Mouse (Mus musculus): ENCODE results near the gene Nfkbil1.

Nfkbil1 gene

GRCm38 (mm10) chr17:35201787-35202186 is 33.8 kb downstream of the Nfkbil1 start, which contains the start of gene Tnf:
Tnf (minus strand) TSS chr17:35202007.
- peak; percentile 46 for DNase-seq

GRCm38 (mm10) chr17:35201128-35201527 is 34.5 kb downstream of the Nfkbil1 start:
- DNase-seq = no peak

- peak; percentile 43 for DNase-seq
These were observed 35.2 kb downstream of the Nfkbil1 start for GRCm38 (mm10) chr17:35200398-35200797.

GRCm38 (mm10) chr17:35198946-35199345 is 36.6 kb downstream of the Nfkbil1 start:
- no peak for DNase-seq

GRCm38 (mm10) chr17:35198029-35198428 is 37.6 kb downstream of the Nfkbil1 start:
- no peak for DNase-seq

GRCm38 (mm10) chr17:35197126-35197525 is 38.5 kb downstream of the Nfkbil1 start:
- no peak for DNase-seq

GRCm38 (mm10) chr17:35196321-35196641 is 39.3 kb downstream of the Nfkbil1 start:
- DNase-seq = no peak

- peak; percentile 82 for DNase-seq
These were observed 39.8 kb downstream of the Nfkbil1 start for GRCm38 (mm10) chr17:35195631-35196320.

- no peak for DNase-seq
These were observed 40.6 kb downstream of the Nfkbil1 start for GRCm38 (mm10) chr17:35194844-35195630.

- no peak for DNase-seq
These were observed 41.4 kb downstream of the Nfkbil1 start, which contains the start of gene Ltb for GRCm38 (mm10) chr17:35193881-35194843. Ltb (plus strand) TSS chr17:35194439.

- no peak for DNase-seq
These were observed 42.7 kb downstream of the Nfkbil1 start for GRCm38 (mm10) chr17:35192924-35193323.

- DNase-seq = no peak
These were observed 43.9 kb downstream of the Nfkbil1 start for GRCm38 (mm10) chr17:35191723-35192122.

GRCm38 (mm10) chr17:35190096-35190495 is 45.5 kb downstream of the Nfkbil1 start:
- DNase-seq = no peak

GRCm38 (mm10) chr17:35189186-35189585 is 46.4 kb downstream of the Nfkbil1 start:
- no peak for DNase-seq

GRCm38 (mm10) chr17:35187959-35188610 is 47.5 kb downstream of the Nfkbil1 start, which contains the start of gene Lst1:
Lst1 (minus strand) TSS chr17:35188439.
- no peak for DNase-seq

GRCm38 (mm10) chr17:35187345-35187744 is 48.2 kb downstream of the Nfkbil1 start:
- no peak for DNase-seq

- DNase-seq = peak; percentile 47
These were observed 48.9 kb downstream of the Nfkbil1 start for GRCm38 (mm10) chr17:35186681-35187080.

- peak; percentile 85 for DNase-seq
These were observed 49.7 kb downstream of the Nfkbil1 start for GRCm38 (mm10) chr17:35185639-35186611.

- DNase-seq = no peak
These were observed 55.5 kb downstream of the Nfkbil1 start for GRCm38 (mm10) chr17:35180093-35180492.

GRCm38 (mm10) chr17:35178528-35178927 is 57.1 kb downstream of the Nfkbil1 start:
- peak; percentile 78 for DNase-seq

GRCm38 (mm10) chr17:35175968-35176367 is 59.6 kb downstream of the Nfkbil1 start, which contains the start of gene Aif1:
Aif1 (minus strand) TSS chr17:35176068.
- DNase-seq = no peak
